Mouse (Mus musculus): ENCODE measurements at regions not wholly inside any gene's neighbourhood (a gene's known extent, or its start where the extent isn't known, plus 50 kb on each side); places are given as distances from the start of the nearest gene placed in this dataset.
"Not testable (repeated sequence)": the region's sequence is repeated elsewhere in the genome, so short reads cannot be mapped to it uniquely, and the experiment has no call there.

- peak; percentile 72 for DNase-seq (ENCODE audit: low read depth)
Measured at GRCm38 (mm10) chr19:29869526-29869925, 55.4 kb upstream of the Il33 start.

GRCm38 (mm10) chr19:29868681-29869080 lies 55.9 kb upstream of the Ranbp6 start:
- DNase-seq (ENCODE audit: low read depth) = not testable (repeated sequence)

- DNase-seq (ENCODE audit: low read depth) = no peak
Measured at GRCm38 (mm10) chr19:29866822-29867221, 54.0 kb upstream of the Ranbp6 start.

- DNase-seq (ENCODE audit: low read depth) = peak; percentile 8
Measured at GRCm38 (mm10) chr19:29865142-29865541, 52.4 kb upstream of the Ranbp6 start.

GRCm38 (mm10) chr19:29862808-29863207 lies 50.0 kb upstream of the Ranbp6 start:
- no peak for DNase-seq (ENCODE audit: low read depth)
